ENCODE assay signal across 9 mouse cellular contexts in genomic region chr9:89674014-89674618, GRCm38 (mm10). TPM values are rescaled to one million over a fixed set of nuclear protein-coding genes. Genes with fewer than 3 reads are reported as not detected.
DNase-seq lines count a peak whose midpoint lies in the region; ATAC-seq and TF ChIP-seq lines count a peak whose summit lies in the region.
"Had no signal": no experiment of that assay in that cellular context is flagged by ENCODE, and none has a peak within 500 bp of the region (broad histone marks: within the 10 kb centered on the region; RNA-seq: fewer than 3 reads in every experiment).

No protein-coding gene starts in this region.

- H3K9me3 ChIP-seq in ES-Bruce4 (replicated peaks; ENCODE audit: control insufficient read depth, insufficient read depth, low read length, poor library complexity, severe bottlenecking), result peaks cover 3% of the 10 kb centered on the region; the same call in 1 of the 2 replicates
- no peaks in the 10 kb centered on the region for H3K9me3 ChIP-seq in embryonic facial prominence, embryonic 14.5 days (ENCODE audit: control insufficient read depth, low read length)
- H3K9me3 ChIP-seq in lung, embryonic 16.5 days (ENCODE audit: control insufficient read depth, low read length), result no peaks in the 10 kb centered on the region
- H3K9me3 ChIP-seq: limb, embryonic 15.5 days had no signal

- no peak overlapping the region for H3K4me3 ChIP-seq in ES-Bruce4 (ENCODE audit: low read depth, low read length)
- H3K4me3 ChIP-seq in bone marrow, adult 2 months (replicated peaks; ENCODE audit: control insufficient read depth, low read depth, low read length), result no peak overlapping the region
- H3K4me3 ChIP-seq in embryonic facial prominence, embryonic 14.5 days (ENCODE audit: low read depth, low read length), result no peak overlapping the region
- H3K4me3 ChIP-seq in lung, embryonic 16.5 days (ENCODE audit: low read length), result no peak overlapping the region
- H3K4me3 ChIP-seq: limb, embryonic 15.5 days had no signal

- H3K36me3 ChIP-seq in ES-Bruce4 (ENCODE audit: control insufficient read depth, insufficient read depth, low read length, poor library complexity, severe bottlenecking), result no peaks in the 10 kb centered on the region
- no peaks in the 10 kb centered on the region for H3K36me3 ChIP-seq in embryonic facial prominence, embryonic 14.5 days (ENCODE audit: control insufficient read depth, insufficient read depth, low read length)
- no peaks in the 10 kb centered on the region for H3K36me3 ChIP-seq in lung, embryonic 16.5 days (ENCODE audit: control insufficient read depth, insufficient read depth, low read length)
- H3K36me3 ChIP-seq: limb, embryonic 15.5 days had no signal

- H3K4me1 ChIP-seq in ES-Bruce4 (ENCODE audit: control insufficient read depth, insufficient read depth, low read length), result no peaks in the 10 kb centered on the region
- H3K4me1 ChIP-seq in bone marrow, adult 2 months (ENCODE audit: control insufficient read depth, insufficient read depth, low read length), result peaks cover 1% of the 10 kb centered on the region; the same call in 1 of the 2 replicates
- no peaks in the 10 kb centered on the region for H3K4me1 ChIP-seq in embryonic facial prominence, embryonic 14.5 days (ENCODE audit: control insufficient read depth, insufficient read depth, low read length)
- H3K4me1 ChIP-seq in lung, embryonic 16.5 days (replicated peaks; ENCODE audit: control insufficient read depth, insufficient read depth, low read length), result no peaks in the 10 kb centered on the region
- H3K4me1 ChIP-seq: limb, embryonic 15.5 days had no signal

- no peak overlapping the region for H3K9ac ChIP-seq in ES-Bruce4 (ENCODE audit: low read depth, poor library complexity, severe bottlenecking)
- no peak overlapping the region for H3K9ac ChIP-seq in embryonic facial prominence, embryonic 14.5 days (ENCODE audit: low read depth, low read length)
- H3K9ac ChIP-seq in lung, embryonic 16.5 days (ENCODE audit: low read length), result no peak overlapping the region
- H3K9ac ChIP-seq: limb, embryonic 15.5 days had no signal

- no peak overlapping the region for H3K27ac ChIP-seq in ES-Bruce4 (ENCODE audit: insufficient read depth, low read length)
- no peak overlapping the region for H3K27ac ChIP-seq in bone marrow, adult 2 months (ENCODE audit: control insufficient read depth, insufficient read depth, low read depth, low read length, poor library complexity)
- H3K27ac ChIP-seq in embryonic facial prominence, embryonic 14.5 days (replicated peaks; ENCODE audit: low read depth, low read length), result no peak overlapping the region
- no peak overlapping the region for H3K27ac ChIP-seq in lung, embryonic 16.5 days (ENCODE audit: low read length)
- H3K27ac ChIP-seq: limb, embryonic 15.5 days had no signal

- no peaks in the 10 kb centered on the region for H3K27me3 ChIP-seq in ES-Bruce4 (ENCODE audit: control insufficient read depth, insufficient read depth, low read length, poor library complexity, severe bottlenecking)
- no peaks in the 10 kb centered on the region for H3K27me3 ChIP-seq in embryonic facial prominence, embryonic 14.5 days (replicated peaks; ENCODE audit: control insufficient read depth, insufficient read depth, low read length)
- no peaks in the 10 kb centered on the region for H3K27me3 ChIP-seq in lung, embryonic 16.5 days (ENCODE audit: control insufficient read depth, insufficient read depth, low read depth, low read length)
- H3K27me3 ChIP-seq: limb, embryonic 15.5 days had no signal

- peak; percentile 56 for TF ChIP-seq CTCF in ES-Bruce4 (IDR thresholded peaks at IDR 0.05; ENCODE audit: low read depth, low read length)
- TF ChIP-seq CTCF in bone marrow, adult 2 months (IDR thresholded peaks at IDR 0.05; ENCODE audit: control insufficient read depth, insufficient read depth, low read length), result peak; percentile 73

- peak; percentile 76 for DNase-seq in embryonic facial prominence, embryonic 14.5 days (ENCODE audit: low spot score)
- DNase-seq in layer of hippocampus, adult 18-20 months (ENCODE audit: low spot score in 2 of 2), result peak; percentile 50 to 83
- DNase-seq in retina, embryonic 14.5 days (ENCODE audit: low spot score), result peak; percentile 95
- DNase-seq in thymus, postnatal 4 days, result peak; percentile 84

- TF ChIP-seq EP300 in ES-Bruce4 (IDR thresholded peaks at IDR 0.05; ENCODE audit: insufficient read depth, low read depth, low read length), result no peak

- ATAC-seq in embryonic facial prominence, embryonic 14.5 days (ENCODE audit: low read depth), result peak; percentile 67
- ATAC-seq in hematopoietic stem cell, adult 5-6 weeks (replicated peaks in 1 of 2; ENCODE audit: insufficient read depth in 1 of 2, low FRiP score in 2 of 2, low TSS enrichment in 1 of 2, low read depth in 1 of 2, poor library complexity in 2 of 2, severe bottlenecking in 2 of 2), result peak; percentile 63 to 77; a peak in 3 of 4 replicates
- peak; percentile 49; the same call in 1 of the 2 replicates for ATAC-seq in lung, embryonic 16.5 days (ENCODE audit: low read depth)

- WGBS in bone marrow, adult 2 months, result 47% methylated on average over 3 of the region's 3 CpGs
- 53% methylated on average over 3 of the region's 3 CpGs for WGBS in embryonic facial prominence, embryonic 14.5 days
- WGBS in lung, embryonic 16.5 days, result 44% methylated on average over 3 of the region's 3 CpGs

- TF ChIP-seq POLR2A in ES-Bruce4 (IDR thresholded peaks at IDR 0.05; ENCODE audit: insufficient read depth, low read length), result no peak
- TF ChIP-seq POLR2A in bone marrow, adult 2 months (IDR thresholded peaks at IDR 0.05; ENCODE audit: borderline replicate concordance, control insufficient read depth, low read depth, low read length), result no peak

- H3K4me2 ChIP-seq in embryonic facial prominence, embryonic 14.5 days (ENCODE audit: low read depth, low read length), result no peak overlapping the region
- no peak overlapping the region for H3K4me2 ChIP-seq in lung, embryonic 16.5 days (ENCODE audit: low read depth, low read length)
- H3K4me2 ChIP-seq: limb, embryonic 15.5 days had no signal

RNA-seq across cellular contexts. Expression of gene Tmed3, which starts 30.8 kb away (rescaled TPM):
- 12.8 and 18.8 TPM in 2 replicates for polyA plus RNA-seq in ES-Bruce4 (2011; ENCODE audit: insufficient read depth, insufficient read length, low read depth, missing spikeins)
- polyA plus RNA-seq in bone marrow, adult 2 months (2011; ENCODE audit: insufficient read depth, insufficient read length, low replicate concordance, missing spikeins), result 32.8 and 57.8 TPM in 2 replicates
- 171 and 186 TPM in 2 replicates for polyA plus RNA-seq in embryonic facial prominence, embryonic 14.5 days (2014; fragmentation: Nextera tagmentation; extraction: Ambion mirVana)
- total RNA-seq in hematopoietic stem cell, adult 5-6 weeks (2017), result 79.0 and 101 TPM in 2 replicates
- total RNA-seq in layer of hippocampus, adult 18-20 months (2021), result 10 to 100 TPM; 25.6 to 35.3 TPM
- 103 and 114 TPM in 2 replicates for polyA plus RNA-seq in lung, embryonic 16.5 days (2015; fragmentation: Nextera tagmentation; extraction: Ambion mirVana)

RNA-seq across cellular contexts. Expression of gene Minar1, which starts 51.2 kb away (rescaled TPM):
- 0.10 and 0.12 TPM in 2 replicates for polyA plus RNA-seq in ES-Bruce4 (2011; ENCODE audit: insufficient read depth, insufficient read length, low read depth, missing spikeins)
- polyA plus RNA-seq in bone marrow, adult 2 months (2011; ENCODE audit: insufficient read depth, insufficient read length, low replicate concordance, missing spikeins), result not detected in 2 replicates
- 0.17 and 0.18 TPM in 2 replicates for polyA plus RNA-seq in embryonic facial prominence, embryonic 14.5 days (2014; fragmentation: Nextera tagmentation; extraction: Ambion mirVana)
- not detected in 2 replicates for total RNA-seq in hematopoietic stem cell, adult 5-6 weeks (2017)
- total RNA-seq in layer of hippocampus, adult 18-20 months (2021), result 1 to 10 TPM; 3.4 to 4.6 TPM
- polyA plus RNA-seq in lung, embryonic 16.5 days (2015; fragmentation: Nextera tagmentation; extraction: Ambion mirVana), result 0.08 TPM in 1 of 2 replicates, not detected in the other
